Comparison of ENCODE assay signal across 21 mouse cellular contexts in the genomic region with DNA sequence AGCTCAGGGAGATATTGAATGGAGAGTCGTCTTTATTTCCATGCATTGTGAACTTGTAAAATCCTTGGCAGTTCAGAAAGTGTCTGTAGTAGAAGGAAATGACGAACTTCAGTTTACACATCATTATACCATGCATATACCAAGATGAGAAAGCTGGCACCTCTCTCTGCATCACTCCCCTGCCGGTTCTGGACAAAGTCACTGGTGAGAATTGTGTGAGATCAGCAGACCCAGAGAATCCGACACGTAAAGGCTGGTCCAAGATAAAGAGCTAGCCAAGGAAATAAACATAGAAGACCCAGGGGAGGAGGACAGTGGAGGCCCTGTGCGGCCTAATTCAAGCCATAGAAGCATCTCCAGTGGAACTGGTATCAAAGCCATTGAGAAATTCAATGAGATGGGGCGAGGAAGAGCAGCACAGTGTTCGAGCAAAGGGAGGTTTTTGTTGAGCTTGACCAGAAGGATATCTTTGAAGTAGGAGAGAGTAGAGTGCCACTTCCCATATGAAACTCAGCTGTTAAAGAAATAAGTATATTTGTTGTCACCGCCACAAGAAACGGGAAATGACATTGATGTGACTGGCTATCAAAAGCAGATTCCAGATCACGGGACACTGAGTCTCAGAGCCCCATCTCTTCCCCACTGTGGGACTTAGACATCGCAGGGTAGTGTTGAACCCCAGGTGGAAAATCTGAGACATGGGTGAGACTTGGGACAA.
DNase-seq lines count a peak whose midpoint lies in the region; ATAC-seq lines count a peak whose summit lies in the region.
"Had no signal": no experiment of that assay in that cellular context is flagged by ENCODE, and none has a peak within 500 bp of the region (broad histone marks: within the 10 kb centered on the region; RNA-seq: fewer than 3 reads in every experiment).

No protein-coding gene starts in this region.

- peaks cover 18% of the 10 kb centered on the region for H3K4me1 ChIP-seq in lung, embryonic 16.5 days (replicated peaks; ENCODE audit: control insufficient read depth, insufficient read depth, low read length)
- H3K4me1 ChIP-seq: embryonic facial prominence, embryonic 10.5 days; hindbrain, embryonic 10.5 days had no signal

- no peaks in the 10 kb centered on the region for H3K36me3 ChIP-seq in lung, embryonic 16.5 days (ENCODE audit: control insufficient read depth, insufficient read depth, low read length)
- H3K36me3 ChIP-seq: embryonic facial prominence, embryonic 10.5 days; heart, embryonic 15.5 days; hindbrain, embryonic 10.5 days had no signal

- peak; percentile 61 for DNase-seq in heart, adult 11 months
- no peak for DNase-seq in heart, postnatal 10 days
- peak; percentile 10 for DNase-seq in lung, postnatal 25 days (ENCODE audit: low spot score)
- DNase-seq in cerebellum, postnatal 25 days: no peak
- no peak for DNase-seq in cerebellum, adult 9-10 months
- DNase-seq: adrenal gland, adult 8-10 months; adrenal gland, postnatal 36 days; cerebellum, adult 11 months; cerebellum, adult 8-10 months; cerebellum, postnatal 36 days; gastrocnemius, postnatal 36 days; heart, adult 2 months had no signal

- no peak overlapping the region for H3K4me3 ChIP-seq in lung, embryonic 16.5 days (ENCODE audit: low read length)
- H3K4me3 ChIP-seq: embryonic facial prominence, embryonic 10.5 days; heart, adult 2 months; heart, embryonic 15.5 days; hindbrain, embryonic 10.5 days had no signal

- WGBS in lung, embryonic 16.5 days: 47% methylated on average over 12 of the region's 12 CpGs

- no peak overlapping the region for H3K9ac ChIP-seq in lung, embryonic 16.5 days (ENCODE audit: low read length)
- H3K9ac ChIP-seq: heart, embryonic 15.5 days; hindbrain, embryonic 14.5 days had no signal

- peak overlapping the region; percentile 91 for H3K27ac ChIP-seq in lung, embryonic 16.5 days (ENCODE audit: low read length)
- H3K27ac ChIP-seq: embryonic facial prominence, embryonic 10.5 days; heart, adult 2 months; heart, embryonic 15.5 days; hindbrain, embryonic 10.5 days; hindbrain, embryonic 14.5 days had no signal

- H3K9me3 ChIP-seq in lung, embryonic 16.5 days (ENCODE audit: control insufficient read depth, low read length): no peaks in the 10 kb centered on the region
- H3K9me3 ChIP-seq: embryonic facial prominence, embryonic 10.5 days; heart, embryonic 15.5 days; hindbrain, embryonic 10.5 days had no signal

- H3K4me2 ChIP-seq in lung, embryonic 16.5 days (ENCODE audit: low read depth, low read length): no peak overlapping the region
- H3K4me2 ChIP-seq: heart, embryonic 11.5 days; heart, embryonic 15.5 days; hindbrain, embryonic 14.5 days had no signal

- H3K27me3 ChIP-seq in lung, embryonic 16.5 days (ENCODE audit: control insufficient read depth, insufficient read depth, low read depth, low read length): no peaks in the 10 kb centered on the region
- H3K27me3 ChIP-seq: heart, embryonic 15.5 days had no signal

- intact Hi-C loops in heart, postnatal 10 days (cut with DNase I): no loop called here

- ATAC-seq in lung, embryonic 16.5 days (ENCODE audit: low read depth): peak; percentile 56
- 0 out of 2 replicates have a peak, but pooled peaks have one; percentile 39 for ATAC-seq in megakaryocyte progenitor cell, adult 5-6 weeks (replicated peaks; ENCODE audit: poor library complexity)
- ATAC-seq: activated CD4-positive, CD25-positive, alpha-beta regulatory T cell, adult 4 months; forebrain, embryonic 14.5 days had no signal

Comparison
In these comparisons a context has a peak if more than half of its experiments do, and no peak if none do; other contexts are left out.
1. DNase-seq: peak in heart, adult 11 months (single experiment) and lung, postnatal 25 days (single experiment); none in heart, postnatal 10 days (0 of 2), cerebellum, postnatal 25 days (0 of 2) and cerebellum, adult 9-10 months (single experiment).